Comparison of ENCODE assay signal across 8 mouse cellular contexts in the genomic region with DNA sequence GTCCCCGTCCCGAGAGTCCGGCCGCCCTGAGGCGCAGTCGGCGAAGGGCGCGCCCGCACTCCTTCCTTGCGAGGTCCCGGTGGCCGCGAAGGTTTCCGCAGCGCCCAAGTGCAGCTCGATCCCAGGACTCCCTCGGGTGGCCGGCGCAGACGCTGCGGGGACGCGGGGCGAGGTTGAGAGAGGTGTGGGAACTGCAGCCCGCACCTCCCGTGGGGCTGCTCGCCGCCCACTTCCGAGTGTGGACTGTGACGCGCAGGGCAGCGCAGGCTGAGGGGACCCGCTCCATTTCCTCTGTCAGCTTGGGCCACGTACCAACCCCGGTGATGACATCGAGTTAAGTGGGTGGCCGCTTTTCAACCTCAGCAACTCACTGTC. TPM values are rescaled to one million over a fixed set of nuclear protein-coding genes. Genes with fewer than 3 reads are reported as not detected.
DNase-seq lines count a peak whose midpoint lies in the region; ATAC-seq and TF ChIP-seq lines count a peak whose summit lies in the region.

No protein-coding gene starts in this region.

- H3K27me3 ChIP-seq in embryonic facial prominence, embryonic 10.5 days (replicated peaks; ENCODE audit: low read depth, poor library complexity, severe bottlenecking), result peaks cover 46% of the 10 kb centered on the region
- peaks cover 39% of the 10 kb centered on the region for H3K27me3 ChIP-seq in heart, embryonic 10.5 days (ENCODE audit: insufficient read depth, poor library complexity, severe bottlenecking)
- peaks cover 2% of the 10 kb centered on the region for H3K27me3 ChIP-seq in kidney, adult 2 months (replicated peaks; ENCODE audit: control insufficient read depth, insufficient read depth, low read length)
- peaks cover 37% of the 10 kb centered on the region for H3K27me3 ChIP-seq in liver, embryonic 15.5 days
- H3K27me3 ChIP-seq in neural tube, embryonic 12.5 days (replicated peaks), result peaks cover 35% of the 10 kb centered on the region

- H3K4me1 ChIP-seq in embryonic facial prominence, embryonic 10.5 days, result peaks cover 15% of the 10 kb centered on the region
- H3K4me1 ChIP-seq in heart, embryonic 10.5 days, result peaks cover 8% of the 10 kb centered on the region; the same call in 1 of the 2 replicates
- H3K4me1 ChIP-seq in kidney, adult 2 months (ENCODE audit: control insufficient read depth, insufficient read depth, low read length), result no peaks in the 10 kb centered on the region
- H3K4me1 ChIP-seq in liver, embryonic 15.5 days (replicated peaks), result 0 out of 2 replicates have a peak, but pooled peaks cover 9% of the 10 kb centered on the region
- H3K4me1 ChIP-seq in neural tube, embryonic 12.5 days, result peaks cover 12% of the 10 kb centered on the region

- peak overlapping the region; percentile 80 for H3K4me3 ChIP-seq in embryonic facial prominence, embryonic 10.5 days
- H3K4me3 ChIP-seq in heart, embryonic 10.5 days, result peak overlapping the region; percentile 87
- peak overlapping the region; percentile 72 for H3K4me3 ChIP-seq in kidney, adult 2 months (ENCODE audit: insufficient read depth, low read depth, low read length)
- H3K4me3 ChIP-seq in liver, embryonic 15.5 days (replicated peaks), result peak overlapping the region; percentile 55
- peak overlapping the region; percentile 55 for H3K4me3 ChIP-seq in neural tube, embryonic 12.5 days

- H3K36me3 ChIP-seq in embryonic facial prominence, embryonic 10.5 days (replicated peaks), result no peaks in the 10 kb centered on the region
- H3K36me3 ChIP-seq in heart, embryonic 10.5 days, result no peaks in the 10 kb centered on the region
- no peaks in the 10 kb centered on the region for H3K36me3 ChIP-seq in kidney, adult 2 months (ENCODE audit: control insufficient read depth, insufficient read depth, low read length)
- no peaks in the 10 kb centered on the region for H3K36me3 ChIP-seq in liver, embryonic 15.5 days (replicated peaks)
- H3K36me3 ChIP-seq in neural tube, embryonic 12.5 days, result no peaks in the 10 kb centered on the region

- DNase-seq in urinary bladder, postnatal 14 days (ENCODE audit: low spot score), result peak; percentile 28
- no peak for DNase-seq in urinary bladder, postnatal 10 days (ENCODE audit: low spot score)
- DNase-seq in embryonic facial prominence, embryonic 10.5 days (ENCODE audit: low spot score), result peak; percentile 57
- no peak for DNase-seq in heart, embryonic 10.5 days (ENCODE audit: low spot score)
- DNase-seq in kidney, adult 2 months, result peak; percentile 49
- DNase-seq in yolk sac, embryonic 10.5 days (ENCODE audit: low spot score), result no peak

- peak overlapping the region; percentile 80 for H3K27ac ChIP-seq in embryonic facial prominence, embryonic 10.5 days (replicated peaks)
- H3K27ac ChIP-seq in heart, embryonic 10.5 days, result peak overlapping the region; percentile 91
- peak overlapping the region; percentile 30 for H3K27ac ChIP-seq in kidney, adult 2 months (ENCODE audit: insufficient read depth, low read depth, low read length)
- no peak overlapping the region for H3K27ac ChIP-seq in liver, embryonic 15.5 days (replicated peaks)
- H3K27ac ChIP-seq in neural tube, embryonic 12.5 days, result no peak overlapping the region

- TF ChIP-seq POLR2A in kidney, adult 2 months (IDR thresholded peaks at IDR 0.05; ENCODE audit: low read depth, low read length), result no peak

- peak overlapping the region; percentile 68 for H3K4me2 ChIP-seq in liver, embryonic 15.5 days
- peak overlapping the region; percentile 89 for H3K4me2 ChIP-seq in neural tube, embryonic 12.5 days (replicated peaks)

- ATAC-seq in liver, embryonic 15.5 days (ENCODE audit: insufficient read depth), result no peak
- no peak; the same call in 1 of the 2 replicates for ATAC-seq in neural tube, embryonic 12.5 days (ENCODE audit: low FRiP score, low read depth)

- WGBS in embryonic facial prominence, embryonic 10.5 days, result under 1% methylated on average over 38 of the region's 38 CpGs
- under 1% methylated on average over 38 of the region's 38 CpGs for WGBS in heart, embryonic 10.5 days
- under 1% methylated on average over 38 of the region's 38 CpGs for WGBS in kidney, adult 2 months
- WGBS in liver, embryonic 15.5 days (ENCODE audit: insufficient replicate concordance), result under 1% methylated on average over 37 of the region's 38 CpGs
- WGBS in neural tube, embryonic 12.5 days, result under 1% methylated on average over 38 of the region's 38 CpGs

- TF ChIP-seq CTCF in kidney, adult 2 months (conservative IDR thresholded peaks at IDR 0.05; ENCODE audit: insufficient read depth, insufficient read length, low read depth, low read length), result no peak

- H3K9me3 ChIP-seq in embryonic facial prominence, embryonic 10.5 days, result 0 out of 2 replicates have a peak, but pooled peaks cover 6% of the 10 kb centered on the region
- no peaks in the 10 kb centered on the region for H3K9me3 ChIP-seq in heart, embryonic 10.5 days
- H3K9me3 ChIP-seq in liver, embryonic 15.5 days (replicated peaks), result no peaks in the 10 kb centered on the region
- H3K9me3 ChIP-seq in neural tube, embryonic 12.5 days, result 0 out of 2 replicates have a peak, but pooled peaks cover 4% of the 10 kb centered on the region

- peak overlapping the region; percentile 21 for H3K9ac ChIP-seq in liver, embryonic 15.5 days
- H3K9ac ChIP-seq in neural tube, embryonic 12.5 days, result peak overlapping the region; percentile 61

RNA-seq across cellular contexts. Expression of a gene that starts 0.4 kb away (rescaled TPM):
- polyA plus RNA-seq in embryonic facial prominence, embryonic 10.5 days (2016; fragmentation: Nextera tagmentation; extraction: Ambion mirVana), result 1.7 and 2.3 TPM in 2 replicates
- polyA plus RNA-seq in heart, embryonic 10.5 days (2016; fragmentation: Nextera tagmentation; extraction: Ambion mirVana), result 2.6 and 2.8 TPM in 2 replicates
- 0.46 and 0.58 TPM in 2 replicates for polyA plus RNA-seq in kidney, adult 2 months (2012; rRNA removed)
- 0.26 and 0.30 TPM in 2 replicates for polyA plus RNA-seq in liver, embryonic 15.5 days (2015; fragmentation: Nextera tagmentation; extraction: Ambion mirVana)
- polyA plus RNA-seq in neural tube, embryonic 12.5 days (2016; fragmentation: Nextera tagmentation; extraction: Ambion mirVana), result 1.7 and 1.8 TPM in 2 replicates

RNA-seq across cellular contexts. Expression of a gene that starts 41.6 kb away (rescaled TPM):
- 128 and 133 TPM in 2 replicates for polyA plus RNA-seq in embryonic facial prominence, embryonic 10.5 days (2016; fragmentation: Nextera tagmentation; extraction: Ambion mirVana)
- 106 and 118 TPM in 2 replicates for polyA plus RNA-seq in heart, embryonic 10.5 days (2016; fragmentation: Nextera tagmentation; extraction: Ambion mirVana)
- polyA plus RNA-seq in kidney, adult 2 months (2012; rRNA removed), result 29.6 and 37.8 TPM in 2 replicates
- 36.0 and 37.4 TPM in 2 replicates for polyA plus RNA-seq in liver, embryonic 15.5 days (2015; fragmentation: Nextera tagmentation; extraction: Ambion mirVana)
- 141 and 142 TPM in 2 replicates for polyA plus RNA-seq in neural tube, embryonic 12.5 days (2016; fragmentation: Nextera tagmentation; extraction: Ambion mirVana)

Comparison
In these comparisons a context has a peak if more than half of its experiments do, and no peak if none do; other contexts are left out.
1. DNase-seq: peak in urinary bladder, postnatal 14 days (single experiment), embryonic facial prominence, embryonic 10.5 days (single experiment) and kidney, adult 2 months (single experiment); none in urinary bladder, postnatal 10 days (single experiment), heart, embryonic 10.5 days (single experiment) and yolk sac, embryonic 10.5 days (single experiment).
2. H3K27ac ChIP-seq: peak in embryonic facial prominence, embryonic 10.5 days (single experiment), heart, embryonic 10.5 days (single experiment) and kidney, adult 2 months (single experiment); none in liver, embryonic 15.5 days (single experiment) and neural tube, embryonic 12.5 days (single experiment).
3. Peak in every context shown above with its lines, with median percentiles within 50 percentile points of each other: H3K4me3 ChIP-seq.